Mouse (Mus musculus) erythroblast, embryonic 14.5 days (primary cell): ENCODE data around the gene Tbc1d17. TPM values are rescaled to one million over a fixed set of nuclear protein-coding genes. Genes with fewer than 3 reads are reported as not detected.

ENCODE experiments used
- H3K27me3 ChIP-seq: 2 replicates; pipeline ENCODE4 v1.6.1; 2012; ENCODE audit warnings: inconsistent platforms; ENCODE audit not compliant: control insufficient read depth
- H3K36me3 ChIP-seq: 2 replicates; pipeline ENCODE4 v1.6.1; 2012; ENCODE audit warnings: mild to moderate bottlenecking, inconsistent platforms; ENCODE audit not compliant: control insufficient read depth
- H3K4me1 ChIP-seq: 2 replicates; pipeline ENCODE4 v1.6.1; 2012; ENCODE audit warnings: inconsistent platforms; ENCODE audit not compliant: control insufficient read depth
- H3K4me3 ChIP-seq: replicated peaks from 2 replicates; pipeline ENCODE3; 2012; ENCODE audit warnings: moderate library complexity, mild to moderate bottlenecking, inconsistent platforms
- H3K9me3 ChIP-seq: 2 replicates; pipeline ENCODE4 v1.6.1; 2012; ENCODE audit warnings: low read length, inconsistent platforms, mixed read lengths; ENCODE audit not compliant: control insufficient read depth
- GATA1 ChIP-seq: IDR thresholded peaks from 2 replicates; pipeline ENCODE4 v1.6.1; 2012; ENCODE audit warnings: low read length, inconsistent platforms, mixed read lengths
- TAL1 ChIP-seq: IDR thresholded peaks from 3 replicates; pipeline ENCODE4 v1.6.1; 2012; ENCODE audit warnings: low read length, inconsistent platforms, mixed read lengths
- polyA plus RNA-seq: library from polyadenylated mRNA; stranded (reverse); fragments of >175 nt; gene quantifications from 2 replicates; pipeline ENCODE4 v1.2.3, GENCODE M21; 2012

The Tbc1d17 gene
- polyA plus RNA-seq, 1 experiment: 7.7 TPM

GRCm38 (mm10) chr7:44814423-44814822, 34.5 kb downstream of the Tbc1d17 start:
- H3K36me3 ChIP-seq: peaks cover 55% of the 10 kb centered on the region
- peak overlapping the region; percentile 9 for H3K4me3 ChIP-seq
- peaks cover 56% of the 10 kb centered on the region for H3K4me1 ChIP-seq
- no peaks in the 10 kb centered on the region for H3K9me3 ChIP-seq
- TF ChIP-seq TAL1 (no peak), GATA1 (no peak)
- H3K27me3 ChIP-seq: peaks cover 3% of the 10 kb centered on the region

DNA sequence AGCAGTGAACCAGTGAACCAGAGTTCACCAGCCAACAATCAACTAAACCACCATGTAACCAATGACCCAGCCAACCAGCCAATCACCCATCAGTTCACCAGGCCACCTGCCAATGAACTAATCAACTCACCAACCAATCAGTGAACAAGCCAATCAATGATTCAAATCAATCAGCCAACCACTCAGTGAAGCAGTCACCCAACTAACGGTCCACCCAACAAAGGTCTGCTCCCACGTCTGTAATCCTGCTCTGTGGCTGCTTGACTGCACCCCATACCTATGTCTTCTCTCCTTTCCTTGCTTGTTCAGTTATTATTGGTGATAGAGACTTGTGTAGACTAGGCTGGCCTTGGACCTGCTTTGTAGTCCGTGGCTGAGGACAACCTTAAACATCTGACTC, 34.9 kb downstream of the Tbc1d17 start:
- Histone ChIP-seq H3K4me3 (no peak overlapping the region), H3K36me3 (peaks cover 50% of the 10 kb centered on the region)
- TF ChIP-seq TAL1 (no peak), GATA1 (no peak)

GRCm38 (mm10) chr7:44812651-44813325, 36.1 kb downstream of the Tbc1d17 start:
- H3K27me3 ChIP-seq: peaks cover 6% of the 10 kb centered on the region
- H3K36me3 ChIP-seq: peaks cover 39% of the 10 kb centered on the region
- no peaks in the 10 kb centered on the region for H3K9me3 ChIP-seq
- peaks cover 39% of the 10 kb centered on the region for H3K4me1 ChIP-seq
- no peak overlapping the region for H3K4me3 ChIP-seq
- no peak for TF ChIP-seq GATA1
- no peak for TF ChIP-seq TAL1

More for the DNA sequence above, 34.9 kb downstream of the Tbc1d17 start:
- H3K9me3 ChIP-seq: no peaks in the 10 kb centered on the region
- peaks cover 51% of the 10 kb centered on the region for H3K4me1 ChIP-seq
- H3K27me3 ChIP-seq: peaks cover 4% of the 10 kb centered on the region

DNA sequence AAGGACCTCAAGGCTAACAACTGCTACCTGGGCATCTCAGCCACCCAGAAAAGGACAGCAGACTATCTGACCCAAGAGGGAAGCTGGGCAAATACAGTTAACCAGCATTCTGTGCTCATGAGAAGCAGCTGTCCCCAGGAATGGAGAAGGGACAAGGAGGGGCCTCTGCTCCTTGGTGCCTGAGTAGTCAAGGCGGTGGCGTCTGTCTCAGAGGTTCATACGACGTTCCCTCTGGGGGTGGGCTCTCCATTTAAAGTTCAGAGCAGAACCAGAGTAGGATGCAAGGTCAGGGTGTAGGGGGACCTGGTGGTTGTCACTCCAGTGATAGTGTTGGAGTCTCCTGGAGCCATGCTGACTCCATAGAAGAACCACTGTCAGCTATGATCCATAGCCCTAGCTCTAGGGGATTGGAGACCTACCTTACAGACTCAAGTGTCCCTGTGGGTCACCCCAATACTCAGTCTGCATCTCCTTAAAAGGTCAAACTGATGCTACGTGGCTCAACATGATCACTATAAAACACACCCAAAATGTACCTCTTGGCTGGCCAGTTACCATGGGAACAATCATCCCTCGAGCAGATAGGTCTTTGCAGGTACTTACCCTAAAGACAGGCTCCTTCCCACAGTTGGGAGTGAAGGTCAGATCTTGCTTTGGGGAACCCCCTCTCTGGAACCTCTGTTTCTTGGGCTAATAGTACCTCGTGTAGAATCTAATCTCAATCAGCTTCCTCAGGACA, 37.9 kb downstream of the Tbc1d17 start:
- TF ChIP-seq GATA1 (no peak), TAL1 (no peak)
- Histone ChIP-seq H3K36me3 (peaks cover 35% of the 10 kb centered on the region), H3K4me3 (no peak overlapping the region), H3K4me1 (peaks cover 23% of the 10 kb centered on the region), H3K27me3 (peaks cover 15% of the 10 kb centered on the region), H3K9me3 (no peaks in the 10 kb centered on the region)

DNA sequence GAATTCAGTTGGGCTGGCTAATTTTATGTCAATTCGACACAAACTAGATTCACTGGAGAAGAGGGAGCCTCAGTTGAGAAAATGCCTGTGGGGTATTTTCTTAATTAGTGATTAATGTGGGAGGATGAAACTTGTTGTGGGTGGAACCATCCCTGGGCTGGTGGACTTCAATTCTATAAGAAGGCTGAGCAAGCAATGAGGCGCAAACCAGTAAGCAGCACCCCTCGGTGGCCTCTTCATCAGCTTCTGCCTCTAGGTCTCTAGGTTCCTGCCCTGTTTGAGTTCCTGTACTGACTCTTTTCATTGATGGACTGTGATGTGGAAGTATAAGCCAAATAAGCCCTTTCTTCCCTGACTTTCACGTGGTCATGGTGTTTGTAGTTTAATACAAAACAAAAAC, 38.5 kb downstream of the Tbc1d17 start:
- peaks cover 35% of the 10 kb centered on the region for H3K36me3 ChIP-seq
- H3K4me3 ChIP-seq: no peak overlapping the region
- H3K4me1 ChIP-seq: peaks cover 19% of the 10 kb centered on the region
- no peaks in the 10 kb centered on the region for H3K9me3 ChIP-seq
- TF ChIP-seq GATA1 (no peak), TAL1 (no peak)
- peaks cover 21% of the 10 kb centered on the region for H3K27me3 ChIP-seq

DNA sequence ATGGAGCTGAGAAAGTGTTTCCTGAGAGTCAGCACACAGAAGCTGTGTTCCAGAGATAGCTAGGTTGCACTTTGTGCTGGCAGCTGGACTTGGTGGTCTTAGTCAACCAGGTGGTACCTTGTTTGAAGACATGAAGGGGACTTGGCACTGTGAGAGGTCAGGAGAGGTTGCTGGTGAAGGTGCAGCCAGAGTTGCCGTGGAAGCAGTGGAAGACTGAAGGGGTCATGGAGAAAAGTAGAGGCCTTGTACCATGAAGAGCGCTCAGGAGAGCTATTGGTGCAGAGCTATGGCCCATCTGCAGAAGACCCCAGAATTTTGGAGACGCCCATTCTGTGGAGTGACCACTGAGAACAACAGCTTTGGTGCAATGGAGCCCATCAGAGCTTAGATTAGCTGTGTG, 39.4 kb downstream of the Tbc1d17 start:
- Histone ChIP-seq H3K27me3 (peaks cover 28% of the 10 kb centered on the region), H3K9me3 (no peaks in the 10 kb centered on the region), H3K4me3 (no peak overlapping the region), H3K4me1 (peaks cover 10% of the 10 kb centered on the region), H3K36me3 (peaks cover 30% of the 10 kb centered on the region)
- TF ChIP-seq TAL1: no peak
- no peak for TF ChIP-seq GATA1

DNA sequence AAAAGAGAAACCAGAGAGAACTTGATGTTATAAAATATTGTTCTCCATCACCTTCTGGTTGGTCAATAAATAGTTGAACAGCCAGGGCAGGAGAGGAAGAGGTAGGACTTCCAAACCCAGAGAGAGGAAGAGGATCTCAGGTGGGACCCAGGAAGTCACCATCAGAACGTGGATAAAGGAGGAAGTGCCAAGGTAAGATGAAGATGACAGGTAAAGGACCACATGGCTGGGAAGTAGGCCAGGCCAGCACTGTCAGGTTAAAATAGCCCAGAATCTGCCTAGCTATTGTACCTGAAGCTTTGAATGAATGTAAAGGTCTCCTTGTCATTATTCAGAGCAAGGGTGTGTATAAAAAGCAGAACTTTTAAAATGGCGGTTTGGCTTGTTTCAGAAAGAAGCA, 40.0 kb downstream of the Tbc1d17 start:
- Histone ChIP-seq H3K27me3 (peaks cover 30% of the 10 kb centered on the region), H3K9me3 (no peaks in the 10 kb centered on the region), H3K4me1 (peaks cover 5% of the 10 kb centered on the region), H3K4me3 (no peak overlapping the region), H3K36me3 (peaks cover 25% of the 10 kb centered on the region)
- TF ChIP-seq TAL1 (no peak), GATA1 (no peak)

- Histone ChIP-seq H3K4me3 (no peak overlapping the region), H3K36me3 (no peaks in the 10 kb centered on the region), H3K27me3 (peaks cover 2% of the 10 kb centered on the region), H3K4me1 (peaks cover 6% of the 10 kb centered on the region), H3K9me3 (peaks cover 30% of the 10 kb centered on the region)
- TF ChIP-seq GATA1 (no peak), TAL1 (no peak)
Observed at GRCm38 (mm10) chr7:44792781-44793180, 56.1 kb downstream of the Tbc1d17 start.

- H3K4me1 ChIP-seq: peaks cover 6% of the 10 kb centered on the region
Observed at GRCm38 (mm10) chr7:44790066-44790465, 58.8 kb downstream of the Tbc1d17 start.

More at GRCm38 (mm10) chr7:44790066-44790465, 58.8 kb downstream of the Tbc1d17 start:
- H3K4me3 ChIP-seq: no peak overlapping the region
- TF ChIP-seq TAL1 (no peak), GATA1 (no peak)
- peaks cover 23% of the 10 kb centered on the region for H3K9me3 ChIP-seq
- H3K27me3 ChIP-seq: peaks cover 15% of the 10 kb centered on the region
- H3K36me3 ChIP-seq: no peaks in the 10 kb centered on the region
